Mouse (Mus musculus) left cerebral cortex, adult 9 months (tissue): ENCODE measurements around the gene Olfr812.
"Not testable (repeated sequence)": the region's sequence is repeated elsewhere in the genome, so short reads cannot be mapped to it uniquely, and the experiment has no call there.

ENCODE experiments used
- DNase-seq, 2 experiments: peaks; one replicate each; pipeline ENCODE4 v3.0.0; 2022; ENCODE audit warnings: low spot score in 2 of 2

Olfr812 gene

DNA sequence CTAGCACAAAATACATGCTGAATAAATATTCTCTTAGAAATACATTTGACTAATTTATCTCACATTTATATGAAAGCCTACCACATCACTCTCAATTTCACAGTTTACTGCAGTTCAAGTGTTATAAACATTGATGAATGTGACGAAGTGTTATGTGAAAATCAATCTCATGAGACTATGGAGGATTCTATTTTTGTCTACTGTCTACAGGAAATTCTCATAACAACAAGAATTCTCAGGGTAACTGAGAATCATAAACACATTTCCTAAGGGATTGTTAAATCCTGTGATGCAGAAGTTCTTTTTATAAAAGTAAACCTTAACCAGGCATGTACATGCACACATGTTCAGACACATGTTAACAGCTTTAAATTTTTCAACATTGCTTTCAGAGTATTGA, at the start of gene Olfr812:
Gene Olfr812, minus strand, starts transcription at position 101 of the 400 bp plus-strand sequence.
- no peak for DNase-seq

DNA sequence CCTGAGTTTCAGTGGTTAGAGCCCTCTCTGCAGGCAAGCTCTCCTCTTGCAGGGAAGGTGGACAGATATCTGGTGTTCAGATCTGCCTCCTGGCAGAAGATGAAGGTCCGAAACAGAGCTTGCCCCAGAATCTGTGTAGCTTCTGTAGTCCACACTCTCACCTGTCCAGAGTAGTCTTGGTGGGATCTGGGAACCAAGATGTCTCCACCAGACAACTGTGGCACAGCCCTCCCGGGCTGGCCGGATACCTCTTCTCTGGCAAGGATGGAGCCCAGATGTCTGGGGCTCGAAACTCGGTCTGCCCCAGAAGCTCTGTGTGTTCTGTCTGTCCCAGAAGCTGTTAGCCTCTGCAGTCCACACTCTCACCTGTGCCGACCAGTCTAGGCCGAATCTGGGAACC, 40.0 kb upstream of the Olfr812 start:
- no peak for DNase-seq

- not testable (repeated sequence) for DNase-seq
Observed at GRCm38 (mm10) chr10:129885496-129885895, 39.6 kb upstream of the Olfr812 start.

GRCm38 (mm10) chr10:129879751-129880150, 33.9 kb upstream of the Olfr812 start, which contains the start of gene Olfr814:
TSS of gene Olfr814 (minus strand) at chr10:129879851.
- DNase-seq = not testable (repeated sequence)

DNA sequence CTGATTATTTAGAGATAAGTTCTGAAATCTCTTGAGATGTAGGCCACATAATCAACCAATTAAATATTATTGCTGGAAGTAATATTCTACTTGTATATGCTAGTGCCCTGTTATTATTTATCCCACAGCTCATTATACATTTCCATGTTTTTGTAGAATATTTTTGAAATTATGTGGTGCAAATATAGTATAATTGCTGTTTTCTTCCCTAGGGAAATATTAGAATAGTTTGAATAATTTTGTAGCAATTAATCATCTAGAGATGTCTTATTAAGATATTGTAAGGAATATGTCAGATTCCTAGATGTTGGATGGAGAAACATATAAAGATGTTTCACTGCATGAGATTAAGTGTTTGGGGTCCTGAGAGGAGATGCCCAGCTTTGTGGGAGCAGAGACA, 9.2 kb upstream of the Olfr812 start, which contains the start of gene Olfr813:
Gene Olfr813, plus strand, starts transcription at position 301 of the 400 bp plus-strand sequence.
- DNase-seq = no peak

- DNase-seq = no peak
Observed at GRCm38 (mm10) chr10:129847343-129847742, 1.4 kb upstream of the Olfr812 start.

- no peak for DNase-seq
Observed at GRCm38 (mm10) chr10:129804296-129804695, 41.6 kb downstream of the Olfr812 start, which contains the start of gene Olfr811. TSS of gene Olfr811 (minus strand) at chr10:129804396.

- DNase-seq = no peak
Observed at GRCm38 (mm10) chr10:129794817-129795216, 51.1 kb downstream of the Olfr812 start, which contains the start of gene Olfr810. TSS of gene Olfr810 (minus strand) at chr10:129794917.
